Mouse (Mus musculus) midbrain, postnatal 0 days (tissue): ENCODE measurements around the gene Alkbh4. TPM values are rescaled to one million over a fixed set of nuclear protein-coding genes. Genes with fewer than 3 reads are reported as not detected.

Source experiments
- ATAC-seq: fragments of 200-750 bp; cut with Nextera tagmentation; 2 replicates; pipeline ENCODE4 v1.8.0; 2017; ENCODE audit warnings: moderate number of reproducible peaks, mild to moderate bottlenecking, moderate TSS enrichment, moderate library complexity; ENCODE audit not compliant: low FRiP score
- DNase-seq: peaks from one replicate; pipeline ENCODE4 v3.0.0-alpha.2; 2015; ENCODE audit warnings: low spot score
- H3K27ac ChIP-seq: fragments of 300-500 bp; sonication (generic); 2 replicates; pipeline ENCODE4 v1.5.1; 2014; ENCODE audit warnings: low read depth, mild to moderate bottlenecking, low read length, mixed read lengths
- H3K27me3 ChIP-seq: fragments of 300-500 bp; sonication (generic); 2 replicates; pipeline ENCODE4 v1.6.1; 2014; ENCODE audit warnings: low read length, control low read depth, mixed read lengths; ENCODE audit not compliant: insufficient read depth
- H3K36me3 ChIP-seq: fragments of 300-500 bp; sonication (generic); 2 replicates; pipeline ENCODE4 v1.6.1; 2014; ENCODE audit warnings: low read length, control low read depth, mixed read lengths; ENCODE audit not compliant: insufficient read depth
- H3K4me1 ChIP-seq: fragments of 300-500 bp; sonication (generic); 2 replicates; pipeline ENCODE4 v1.6.1; 2014; ENCODE audit warnings: mild to moderate bottlenecking, control low read depth, antibody characterized with exemption, low read length, mixed read lengths; ENCODE audit not compliant: insufficient read depth
- H3K4me2 ChIP-seq: fragments of 300-500 bp; sonication (generic); 2 replicates; pipeline ENCODE4 v1.6.1; 2014; ENCODE audit warnings: low read depth, mild to moderate bottlenecking, low read length, mixed read lengths; ENCODE audit not compliant: poor library complexity, severe bottlenecking
- H3K4me3 ChIP-seq: fragments of 300-500 bp; sonication (generic); 2 replicates; pipeline ENCODE4 v1.5.1; 2014; ENCODE audit warnings: low read depth, mild to moderate bottlenecking, low read length, moderate library complexity
- H3K9ac ChIP-seq: fragments of 300-500 bp; sonication (generic); replicated peaks from 2 replicates; pipeline ENCODE4 v1.6.1; 2014; ENCODE audit warnings: mild to moderate bottlenecking, low read length, moderate library complexity, mixed read lengths; ENCODE audit not compliant: poor library complexity, severe bottlenecking
- H3K9me3 ChIP-seq: fragments of 300-500 bp; sonication (generic); 2 replicates; pipeline ENCODE4 v1.6.1; 2016; ENCODE audit warnings: low read length, control low read depth
- CTCF ChIP-seq: IDR thresholded peaks from 2 replicates; pipeline ENCODE4 v1.5.1; 2016; ENCODE audit warnings: antibody characterized with exemption, mild to moderate bottlenecking
- WGBS: fragments of 180-500 bp; shearing (Covaris S2); extraction: QIAGEN DNeasy Blood & Tissue Kit; methylation state at CpG from one replicate; pipeline ENCODE4 v1.1.7; 2014; 5-methylcytosine and 5-hydroxymethylcytosine counted together
- polyA plus RNA-seq: library from polyadenylated mRNA; unstranded; fragments of >200 nt; fragmentation: Nextera tagmentation; extraction: Ambion mirVana; gene quantifications from 2 replicates; pipeline ENCODE4 v1.2.1, GENCODE M21; 2015
- total RNA-seq: library from RNA; depleted of rRNA; stranded (reverse); fragments of >200 nt; gene quantifications from 2 replicates; pipeline ENCODE4 v1.2.3, GENCODE M21; 2014

Gene Alkbh4
- total and polyA plus RNA-seq, 2 experiments from 2014 or later, result 15.0 to 21.2 TPM

DNA sequence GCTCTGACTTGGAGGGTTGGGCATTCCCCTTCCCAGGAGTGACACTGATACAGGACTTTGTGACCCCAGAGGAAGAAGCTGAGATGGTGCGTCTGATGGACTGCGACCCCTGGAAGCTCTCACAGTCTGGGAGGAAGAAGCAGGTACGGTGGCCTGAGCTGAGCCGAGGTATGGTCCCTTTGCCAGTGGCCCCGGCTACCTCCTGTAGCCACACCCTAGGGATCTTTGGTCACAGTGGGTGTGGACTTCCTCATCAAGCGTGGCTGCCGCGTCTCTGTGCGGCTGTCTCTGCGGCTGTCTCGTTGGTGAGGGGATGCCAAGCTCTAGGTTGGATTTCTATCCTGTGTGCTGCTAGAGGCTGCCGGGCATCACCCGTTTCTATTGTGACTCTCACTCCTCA is 3.4 kb downstream of the Alkbh4 start:
- Histone ChIP-seq H3K36me3 (peaks cover 36% of the 10 kb centered on the region), H3K4me1 (peaks cover 7% of the 10 kb centered on the region; the same call in 1 of the 2 replicates), H3K4me3 (no peak overlapping the region), H3K27me3 (no peaks in the 10 kb centered on the region), H3K9me3 (no peaks in the 10 kb centered on the region), H3K9ac (no peak overlapping the region), H3K27ac (no peak overlapping the region), H3K4me2 (no peak overlapping the region)
- no peak for TF ChIP-seq CTCF
- no peak for ATAC-seq
- 94% methylated on average over 13 of the region's 13 CpGs for WGBS
- DNase-seq, result no peak

GRCm38 (mm10) chr5:136140057-136140482 is 4.1 kb downstream of the Alkbh4 start:
- H3K9me3 ChIP-seq, result no peaks in the 10 kb centered on the region
- no peak overlapping the region for H3K9ac ChIP-seq
- DNase-seq, result peak; percentile 34
- H3K4me3 ChIP-seq, result no peak overlapping the region
- H3K27ac ChIP-seq, result no peak overlapping the region
- TF ChIP-seq CTCF, result no peak
- no peak overlapping the region for H3K4me2 ChIP-seq
- no peak for ATAC-seq
- H3K27me3 ChIP-seq, result no peaks in the 10 kb centered on the region
- peaks cover 36% of the 10 kb centered on the region for H3K36me3 ChIP-seq
- 89% methylated on average over 10 of the region's 10 CpGs for WGBS
- H3K4me1 ChIP-seq, result peaks cover 3% of the 10 kb centered on the region; the same call in 1 of the 2 replicates

GRCm38 (mm10) chr5:136142746-136143145 is 6.8 kb downstream of the Alkbh4 start:
- peaks cover 36% of the 10 kb centered on the region for H3K36me3 ChIP-seq

DNA sequence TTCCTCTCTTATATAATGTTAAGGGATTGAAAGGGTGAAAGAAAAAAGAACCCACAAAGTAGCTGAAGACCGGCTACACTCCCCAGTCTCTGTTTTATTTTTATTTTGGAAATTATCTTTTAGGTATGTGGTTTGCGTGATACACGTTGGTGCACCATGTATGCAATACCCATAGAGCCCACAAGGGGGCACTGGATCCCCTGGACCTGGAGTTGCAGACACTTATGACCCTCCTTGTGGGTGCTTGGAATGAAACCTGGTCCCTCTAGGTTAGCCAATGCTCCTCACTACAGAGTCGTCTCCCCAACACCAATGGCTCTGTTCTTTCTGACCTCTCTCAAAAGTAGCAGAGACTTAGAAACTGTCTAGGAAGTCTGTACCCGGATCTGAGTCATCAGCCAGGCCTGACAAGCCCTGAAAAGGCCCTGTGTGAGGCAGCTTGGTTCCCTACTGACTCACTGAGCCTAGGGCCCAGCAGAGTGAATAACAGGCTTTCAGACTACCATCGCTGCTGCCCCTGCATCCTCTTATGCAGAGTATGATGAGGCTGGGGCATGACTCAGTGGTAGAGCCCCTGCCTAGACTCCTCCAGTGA is 7.3 kb downstream of the Alkbh4 start:
- peaks cover 34% of the 10 kb centered on the region for H3K36me3 ChIP-seq
- no peak overlapping the region for H3K27ac ChIP-seq
- H3K9me3 ChIP-seq, result no peaks in the 10 kb centered on the region
- no peak overlapping the region for H3K9ac ChIP-seq
- TF ChIP-seq CTCF, result peak; percentile 41
- H3K4me2 ChIP-seq, result no peak overlapping the region
- 90% methylated on average over 6 of the region's 6 CpGs for WGBS
- ATAC-seq, result no peak
- no peak overlapping the region for H3K4me3 ChIP-seq
- no peaks in the 10 kb centered on the region for H3K27me3 ChIP-seq
- H3K4me1 ChIP-seq, result no peaks in the 10 kb centered on the region
- DNase-seq, result no peak

More at GRCm38 (mm10) chr5:136142746-136143145, 6.8 kb downstream of the Alkbh4 start:
- no peak for TF ChIP-seq CTCF
- Histone ChIP-seq H3K4me1 (no peaks in the 10 kb centered on the region), H3K9ac (no peak overlapping the region), H3K4me3 (no peak overlapping the region), H3K27ac (no peak overlapping the region), H3K9me3 (no peaks in the 10 kb centered on the region), H3K4me2 (no peak overlapping the region), H3K27me3 (no peaks in the 10 kb centered on the region)
- ATAC-seq, result no peak
- no peak for DNase-seq
- 89% methylated on average over 5 of the region's 5 CpGs for WGBS

GRCm38 (mm10) chr5:136144606-136145430 is 8.9 kb downstream of the Alkbh4 start:
- Histone ChIP-seq H3K9ac (no peak overlapping the region), H3K27ac (no peak overlapping the region), H3K9me3 (no peaks in the 10 kb centered on the region), H3K4me2 (no peak overlapping the region), H3K4me3 (no peak overlapping the region), H3K36me3 (peaks cover 21% of the 10 kb centered on the region), H3K27me3 (no peaks in the 10 kb centered on the region), H3K4me1 (no peaks in the 10 kb centered on the region)
- TF ChIP-seq CTCF, result no peak
- no peak for DNase-seq
- WGBS, result 75% methylated on average over 12 of the region's 12 CpGs
- ATAC-seq, result no peak

GRCm38 (mm10) chr5:136146936-136147335 is 11.0 kb downstream of the Alkbh4 start:
- Histone ChIP-seq H3K4me1 (no peaks in the 10 kb centered on the region), H3K9ac (no peak overlapping the region), H3K4me3 (no peak overlapping the region), H3K27ac (no peak overlapping the region), H3K9me3 (no peaks in the 10 kb centered on the region), H3K4me2 (no peak overlapping the region), H3K36me3 (peaks cover 2% of the 10 kb centered on the region; the same call in 1 of the 2 replicates), H3K27me3 (no peaks in the 10 kb centered on the region)
- TF ChIP-seq CTCF, result no peak
- 95% methylated on average over 1 of the region's 1 CpGs for WGBS
- ATAC-seq, result no peak
- DNase-seq, result no peak
